Mouse (Mus musculus): ENCODE measurements at regions not wholly inside any gene's neighbourhood (a gene's known extent, or its start where the extent isn't known, plus 50 kb on each side); places are given as distances from the start of the nearest gene placed in this dataset.
A peak's percentile ranks its signal among the peaks of the same experiment; 100 is the strongest.

GRCm38 (mm10) chr12:56275556-56276242 is 70.0 kb downstream of the Mbip start:
- DNase-seq (ENCODE audit: low read depth, low spot score): no peak

DNA sequence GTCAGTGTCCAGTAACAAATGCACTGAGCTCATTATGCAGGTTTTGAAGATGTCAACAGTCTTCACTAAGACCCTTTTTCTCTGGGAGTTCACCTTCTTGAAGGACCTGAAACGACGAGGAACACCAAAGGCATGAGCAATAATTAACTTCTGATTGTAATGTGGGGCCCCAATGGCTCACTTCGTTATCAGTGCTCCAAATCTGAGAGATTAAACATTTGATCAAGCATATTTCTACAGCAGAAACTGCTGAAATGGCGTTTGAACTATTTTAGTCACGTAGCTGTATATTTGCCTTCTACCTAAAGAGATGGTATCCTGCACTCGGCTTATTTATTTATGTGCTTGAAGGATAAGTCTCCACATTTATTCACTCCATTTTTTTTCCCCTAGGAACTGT is 80.6 kb downstream of the Mbip start:
- DNase-seq (ENCODE audit: low read depth, low spot score): no peak

DNA sequence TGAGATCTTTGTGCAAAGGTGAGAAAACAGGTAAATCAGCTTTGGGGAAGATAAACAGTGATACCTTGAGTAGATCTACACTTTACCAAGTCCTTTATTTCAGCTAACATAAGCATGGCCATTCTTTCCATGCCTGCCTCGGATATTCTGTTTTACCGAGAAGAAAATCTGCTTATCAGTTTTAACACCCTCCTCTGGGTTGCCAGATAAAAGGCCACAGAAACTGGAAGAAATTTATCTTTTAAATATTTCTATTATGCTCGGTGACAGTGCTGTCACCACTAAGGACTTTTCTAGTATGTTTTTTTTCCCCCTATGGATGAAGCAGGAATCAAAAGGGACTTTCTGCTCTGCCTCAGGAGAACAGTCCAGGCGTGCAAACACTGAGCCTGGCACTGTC is 84.2 kb downstream of the Mbip start:
- DNase-seq (ENCODE audit: low read depth, low spot score): no peak

GRCm38 (mm10) chr12:56258401-56259050 is 87.2 kb downstream of the Mbip start:
- DNase-seq (ENCODE audit: low read depth, low spot score): no peak

GRCm38 (mm10) chr12:56256243-56256881 is 89.3 kb downstream of the Mbip start:
- no peak for DNase-seq (ENCODE audit: low read depth, low spot score)

DNA sequence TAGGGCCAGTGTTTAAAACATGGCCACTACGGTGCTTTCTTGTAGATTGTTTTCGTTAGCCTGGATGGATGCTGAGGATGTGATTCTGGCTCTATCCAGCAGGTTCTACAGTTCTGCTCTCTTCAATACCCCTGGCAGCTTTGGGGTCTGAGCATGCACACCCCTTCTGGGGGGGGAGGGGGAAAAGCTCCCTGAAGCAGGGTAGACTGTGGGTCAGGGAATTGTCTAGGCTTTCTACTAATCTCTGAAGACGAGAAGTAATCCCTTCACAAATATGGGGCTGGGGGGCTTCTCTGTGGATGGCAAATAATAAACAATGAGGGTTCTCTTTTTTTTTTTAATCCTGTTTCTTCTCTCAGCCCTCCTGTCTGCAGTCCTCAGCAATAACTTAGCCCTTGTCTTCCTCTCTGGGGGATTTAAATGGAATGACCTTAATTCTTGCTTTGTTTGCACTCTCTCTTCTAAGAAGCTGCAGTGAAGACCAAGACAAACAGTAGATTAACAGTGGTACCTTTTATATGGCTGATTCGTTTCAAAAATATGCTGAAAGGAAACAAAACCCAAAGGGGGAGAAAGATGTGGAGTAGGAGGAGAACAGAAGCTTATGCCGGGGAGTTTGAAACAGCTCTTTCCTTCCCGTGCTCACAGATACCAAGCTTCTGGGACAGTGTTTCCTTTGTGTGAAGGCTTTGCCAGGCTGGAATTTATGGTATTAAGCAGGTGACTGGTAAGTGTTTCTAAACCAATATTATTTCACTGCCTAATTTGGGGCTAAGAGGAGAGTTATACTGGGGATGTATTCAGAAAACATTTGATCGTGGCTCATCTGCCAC is 92.9 kb downstream of the Mbip start:
- no peak for DNase-seq (ENCODE audit: low read depth, low spot score)

DNA sequence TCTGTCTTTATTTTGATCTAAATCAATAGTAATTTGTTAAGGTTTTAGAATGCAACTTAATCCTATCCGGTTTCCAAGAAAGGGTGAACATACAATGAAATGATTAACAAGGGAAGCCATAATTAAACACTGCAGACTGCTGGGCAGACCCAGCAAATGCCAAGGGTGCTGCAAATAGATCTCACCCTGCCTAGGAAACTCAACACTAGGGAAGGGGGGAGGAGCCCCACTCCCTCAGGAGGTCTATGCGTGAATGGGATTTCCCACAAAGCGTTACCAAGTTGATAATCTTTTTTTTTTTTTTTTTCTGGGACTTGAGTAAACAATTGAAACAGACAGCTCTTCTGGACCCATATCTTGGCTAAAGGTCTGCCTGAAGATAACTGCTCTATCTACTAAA is 95.4 kb downstream of the Mbip start:
- DNase-seq (ENCODE audit: low read depth, low spot score): no peak

DNA sequence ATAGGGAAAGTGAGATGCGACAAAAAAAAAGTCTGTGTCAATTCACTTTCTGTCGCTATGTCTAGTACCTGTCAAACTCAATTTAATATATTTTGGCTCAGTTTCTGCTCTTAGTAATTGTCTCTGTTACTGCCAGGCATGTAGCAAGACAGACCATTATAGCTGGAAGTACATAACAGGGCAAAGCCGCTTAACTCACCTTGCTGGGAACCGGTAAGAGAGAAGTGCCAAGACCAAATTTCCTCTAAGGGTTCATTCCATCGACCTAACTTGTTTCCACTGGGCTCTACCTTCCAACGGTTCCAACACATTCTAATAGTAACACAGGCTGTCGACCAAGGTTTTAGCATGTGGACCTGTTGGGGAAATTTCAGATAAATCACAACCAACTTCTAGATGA is 99.3 kb downstream of the Mbip start:
- no peak for DNase-seq (ENCODE audit: low read depth, low spot score)

- DNase-seq (ENCODE audit: low read depth, low spot score): no peak
These were observed 102.9 kb downstream of the Mbip start for GRCm38 (mm10) chr12:56242803-56243202.

DNA sequence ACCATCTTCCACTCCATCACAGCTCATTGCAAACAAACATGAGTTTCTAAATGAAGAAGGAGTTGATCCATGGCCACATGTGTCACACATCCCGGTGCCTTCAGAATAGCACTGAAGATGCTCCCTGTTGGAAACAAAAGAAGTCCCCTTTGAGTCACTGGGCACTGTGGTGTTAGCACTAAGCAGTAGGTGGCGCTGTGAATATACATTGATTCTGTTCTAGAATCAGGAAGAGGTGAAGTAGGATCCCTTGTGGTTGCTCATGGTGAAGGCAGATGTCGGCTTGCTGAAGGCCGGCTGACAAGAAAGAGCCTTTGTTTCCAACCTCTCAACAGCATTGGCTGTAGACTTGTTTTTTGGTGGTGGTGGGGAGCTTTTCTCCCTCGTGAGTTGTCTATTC is 104.0 kb downstream of the Mbip start:
- DNase-seq (ENCODE audit: low read depth, low spot score): peak; percentile 22

GRCm38 (mm10) chr12:56240206-56240605 is 105.5 kb downstream of the Mbip start:
- DNase-seq (ENCODE audit: low read depth, low spot score): no peak

GRCm38 (mm10) chr12:56234571-56234970 is 111.1 kb downstream of the Mbip start:
- no peak for DNase-seq (ENCODE audit: low read depth, low spot score)

GRCm38 (mm10) chr12:56233209-56233608 is 112.5 kb downstream of the Mbip start:
- DNase-seq (ENCODE audit: low read depth, low spot score): no peak

DNA sequence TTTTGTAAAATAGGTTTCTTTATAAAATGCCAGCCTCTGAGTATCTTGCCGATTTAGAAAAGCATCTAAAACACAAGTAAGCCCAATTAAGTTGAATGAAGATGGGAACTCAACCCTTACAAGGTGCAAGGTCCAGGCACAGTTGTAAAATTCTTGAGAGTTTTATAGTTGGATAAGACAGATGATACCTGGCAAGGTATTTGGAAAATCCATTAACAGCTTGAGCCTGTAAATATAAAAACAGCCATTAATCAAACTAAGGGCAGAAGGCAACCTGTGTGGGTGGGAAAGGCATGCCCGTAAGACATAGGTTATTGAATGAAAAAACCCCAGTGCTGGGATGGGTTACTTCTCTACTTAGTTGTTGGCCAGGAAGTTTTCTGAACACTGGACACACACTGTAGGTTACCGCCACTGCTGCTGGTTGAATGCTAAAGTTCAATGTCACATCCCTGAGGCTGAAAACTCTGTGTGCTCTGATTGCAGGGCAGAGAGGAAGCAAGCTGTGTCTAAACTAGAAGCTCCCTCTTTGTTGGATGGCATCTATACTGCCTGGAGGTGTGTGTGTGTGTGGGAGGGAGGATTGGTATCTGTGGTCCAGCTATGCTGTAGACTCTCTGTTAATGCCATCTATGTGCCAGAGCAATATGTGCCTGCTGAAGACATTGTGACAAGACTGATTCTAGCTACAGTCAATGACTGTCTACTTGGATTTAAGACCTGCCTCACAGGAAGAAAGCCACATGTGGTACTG is 121.4 kb downstream of the Mbip start:
- no peak for DNase-seq (ENCODE audit: low read depth, low spot score)

DNA sequence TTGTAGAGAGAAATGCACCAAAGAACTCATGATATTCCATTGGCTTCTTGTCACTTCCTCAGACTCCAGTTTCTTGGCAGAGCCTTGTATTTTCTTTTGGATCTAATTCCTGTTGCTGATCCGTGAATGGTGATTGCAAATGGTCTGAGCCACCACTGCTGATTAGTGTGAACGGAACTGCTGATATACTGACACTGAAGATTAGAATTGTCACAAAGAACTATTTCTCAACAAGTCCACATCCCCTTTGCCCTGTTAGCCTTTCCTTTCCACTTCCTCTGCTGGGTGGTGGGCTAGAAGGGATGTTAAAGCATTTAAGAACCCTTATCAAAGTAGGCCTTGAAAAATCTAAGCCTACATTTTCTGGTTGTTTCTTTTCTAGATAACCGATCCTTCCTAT is 152.2 kb downstream of the Mbip start:
- no peak for DNase-seq (ENCODE audit: low read depth, low spot score)

DNA sequence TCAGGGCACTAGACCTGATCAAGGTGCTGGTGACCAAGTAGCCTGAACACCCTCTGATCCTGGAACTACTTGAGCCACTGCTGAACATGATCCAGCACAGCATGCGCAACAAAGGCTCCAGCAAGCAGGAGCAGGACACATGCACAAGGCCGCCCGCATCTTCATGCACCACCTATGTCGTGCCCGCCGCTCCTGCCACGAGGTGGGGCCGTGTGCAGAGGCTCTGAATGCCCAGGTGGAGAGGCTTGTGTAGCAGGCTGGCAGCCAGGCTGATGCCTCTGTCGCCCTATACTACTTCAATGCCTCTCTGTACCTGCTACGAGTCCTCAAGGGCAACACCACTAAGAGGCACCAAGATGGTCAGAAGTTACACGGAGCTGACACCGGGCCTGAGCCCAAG is 156.1 kb downstream of the Mbip start:
- DNase-seq (ENCODE audit: low read depth, low spot score): no peak

- no peak for DNase-seq (ENCODE audit: low read depth, low spot score)
These were observed 185.0 kb downstream of the Mbip start for GRCm38 (mm10) chr12:56160736-56161135.

- DNase-seq (ENCODE audit: low read depth, low spot score): no peak
These were observed 201.3 kb downstream of the Mbip start for GRCm38 (mm10) chr12:56144359-56144758.

DNA sequence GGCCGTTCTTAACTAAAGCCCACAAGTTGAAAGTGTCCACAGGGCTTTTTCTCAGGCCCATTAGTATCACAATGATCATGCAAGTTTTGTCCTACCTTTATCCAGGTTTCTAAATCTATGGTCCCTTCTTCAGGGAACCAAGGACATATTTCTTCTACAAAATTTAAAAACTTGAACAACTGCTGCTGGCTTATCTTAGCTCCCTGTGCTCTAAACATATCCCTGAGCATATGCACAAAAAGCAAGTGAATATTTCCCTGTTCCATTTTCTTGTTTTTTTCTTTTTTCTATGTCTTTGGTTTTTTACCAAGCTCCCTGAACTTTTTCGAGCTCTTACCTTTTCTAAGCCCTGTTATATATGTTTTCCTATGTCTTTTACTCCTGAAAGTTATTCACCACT is 201.9 kb downstream of the Mbip start:
- DNase-seq (ENCODE audit: low read depth, low spot score): no peak

DNA sequence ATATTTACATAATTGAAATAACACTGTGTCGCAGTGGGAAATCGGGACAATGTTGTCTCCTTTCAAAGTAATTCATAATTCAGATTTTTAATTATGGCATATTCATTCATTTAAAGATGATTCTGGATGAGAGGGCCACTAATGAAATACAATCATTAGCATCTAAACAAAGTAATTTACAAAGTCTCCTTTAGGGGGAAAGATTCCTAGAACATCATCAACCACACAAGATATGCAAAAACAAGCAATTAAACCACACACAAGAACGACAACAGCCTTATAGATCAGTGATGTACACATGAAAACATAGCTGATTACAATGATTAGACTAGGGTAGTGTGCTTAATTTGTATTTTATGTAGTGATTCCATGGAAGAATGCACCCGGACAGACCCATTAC is 231.2 kb downstream of the Mbip start:
- DNase-seq (ENCODE audit: low read depth, low spot score): no peak

- DNase-seq (ENCODE audit: low read depth, low spot score): no peak
These were observed 245.3 kb downstream of the Brms1l start for GRCm38 (mm10) chr12:56081406-56081805.

Measured in CD4-positive, CD25-positive, alpha-beta regulatory T cell, adult 2 months (primary cell).